Mouse (Mus musculus): Measurements from ENCODE around the gene Ctdsp1.

DNA sequence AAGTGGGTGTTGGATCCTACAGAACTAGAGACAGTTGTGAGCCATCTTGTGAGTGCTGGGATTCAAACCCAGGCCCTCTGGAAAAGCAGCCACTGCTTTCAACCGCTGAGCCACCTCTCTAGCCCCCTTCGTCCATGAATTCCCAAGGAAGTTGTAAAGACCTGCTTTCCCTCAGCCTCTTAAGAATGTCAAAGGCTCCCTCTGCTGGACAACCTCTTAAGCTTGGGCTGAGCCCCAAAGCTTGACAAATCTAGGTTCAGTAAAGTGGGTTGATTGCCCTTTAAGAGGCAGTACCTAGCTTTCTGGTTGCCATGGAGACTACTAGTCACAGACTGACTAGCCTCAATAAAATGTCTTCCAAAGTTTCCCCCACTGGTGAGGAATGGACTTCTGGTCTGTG lies 29.5 kb upstream of the Ctdsp1 start, which contains the start of gene Catip:
- TF ChIP-seq POLR2A (IDR thresholded peaks at IDR 0.05; ENCODE audit: low read depth, low read length) (no peak), CTCF (IDR thresholded peaks at IDR 0.05; ENCODE audit: extremely low read depth, insufficient read depth, insufficient read length, insufficient replicate concordance) (peak; percentile 68; the same call in 1 of the 2 replicates)

Data from spleen, adult 2 months (tissue).